Mouse (Mus musculus) forelimb bud, embryonic 11.5 days (tissue): ENCODE data around the gene Mpi.

ENCODE experiments used
- DNase-seq: peaks from one replicate; pipeline ENCODE4 v3.0.0-alpha.2; 2012; ENCODE audit warnings: low read depth, low spot score

Mpi gene

DNA sequence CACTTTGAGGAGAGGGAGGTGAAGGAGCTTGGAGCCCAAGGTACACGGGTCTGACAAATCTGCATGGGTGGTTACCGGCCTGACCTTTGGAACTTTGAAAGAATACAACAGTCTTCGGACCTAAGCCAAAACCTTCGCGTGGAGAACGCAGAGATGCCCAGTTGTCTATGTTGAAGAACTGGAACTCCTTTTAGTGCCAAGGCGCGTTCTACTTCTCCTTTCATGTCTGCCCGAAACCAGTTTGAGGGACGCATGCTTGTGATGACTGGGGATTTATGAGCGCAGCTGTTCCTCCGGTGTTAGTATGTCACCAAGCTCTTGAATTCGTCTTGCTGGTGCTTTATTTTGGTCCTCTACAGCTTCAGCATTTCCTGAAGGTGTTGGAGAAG, 9.1 kb upstream of the Mpi start:
- DNase-seq: no peak

DNA sequence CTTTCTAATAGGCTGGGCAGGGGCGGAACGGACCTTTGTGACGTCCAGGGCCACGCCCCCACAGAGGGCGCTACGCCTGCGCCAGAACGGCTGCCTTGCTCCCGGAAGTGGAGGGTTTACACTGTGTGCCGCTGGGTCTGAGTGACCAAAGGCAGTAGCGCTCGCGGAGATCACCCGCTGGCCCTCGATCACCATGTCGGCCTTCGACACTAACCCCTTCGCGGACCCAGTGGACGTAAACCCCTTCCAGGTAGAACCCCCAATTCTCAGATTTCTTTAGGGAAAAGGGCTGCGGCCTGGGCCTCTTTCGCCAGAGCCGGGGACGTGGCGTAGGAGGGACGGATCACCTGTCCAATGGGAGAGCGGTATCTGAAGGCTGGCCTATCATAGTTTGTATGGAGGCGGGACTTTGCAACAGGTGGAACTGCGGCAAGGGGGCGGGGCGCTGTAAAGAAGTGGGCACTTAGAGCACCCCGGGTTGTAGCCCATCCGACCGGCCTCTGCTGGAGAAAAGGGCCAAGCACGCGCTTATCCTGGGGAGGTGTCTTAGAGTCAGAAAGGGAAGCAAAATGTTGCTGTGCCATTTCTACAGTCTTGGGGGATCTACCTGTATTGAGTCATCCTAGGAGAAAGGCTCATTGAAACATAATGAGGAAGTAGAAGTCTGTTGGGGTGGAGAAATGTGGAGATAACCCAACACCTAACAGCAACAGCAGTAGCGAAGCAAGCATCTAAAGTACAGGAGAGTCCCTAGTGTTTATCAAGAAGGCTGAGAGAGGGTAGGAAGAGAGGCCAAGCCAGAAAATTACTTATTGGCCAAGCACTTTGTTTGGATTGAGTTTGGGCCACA, 8.5 kb upstream of the Mpi start, which contains the start of gene Scamp2:
Gene Scamp2, plus strand, starts transcription at position 83 of the 850 bp plus-strand sequence.
- peak; percentile 92 for DNase-seq

DNA sequence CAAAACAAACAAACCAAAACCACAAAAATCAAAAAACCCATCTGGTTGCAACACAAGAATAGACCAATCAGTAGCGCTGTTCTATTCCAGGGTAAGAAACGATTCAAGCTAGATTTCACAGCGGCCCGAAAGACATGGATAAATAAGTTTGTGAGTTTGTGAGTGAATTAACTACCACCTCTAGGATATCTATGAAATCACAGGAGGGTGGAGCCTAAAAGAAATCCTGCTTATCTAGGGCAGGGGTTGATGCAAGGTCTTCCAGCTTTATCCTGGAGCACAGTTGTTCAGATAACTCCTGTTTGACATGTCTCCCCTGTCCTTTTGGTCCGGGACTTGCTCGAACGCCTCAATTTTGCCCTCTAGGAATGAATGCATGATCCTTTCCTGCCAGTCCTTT, 7.7 kb upstream of the Mpi start:
- no peak for DNase-seq

GRCm38 (mm10) chr9:57559568-57559967, 7.0 kb upstream of the Mpi start:
- no peak for DNase-seq

- no peak for DNase-seq
Measured at GRCm38 (mm10) chr9:57558625-57559024, 6.1 kb upstream of the Mpi start.

DNA sequence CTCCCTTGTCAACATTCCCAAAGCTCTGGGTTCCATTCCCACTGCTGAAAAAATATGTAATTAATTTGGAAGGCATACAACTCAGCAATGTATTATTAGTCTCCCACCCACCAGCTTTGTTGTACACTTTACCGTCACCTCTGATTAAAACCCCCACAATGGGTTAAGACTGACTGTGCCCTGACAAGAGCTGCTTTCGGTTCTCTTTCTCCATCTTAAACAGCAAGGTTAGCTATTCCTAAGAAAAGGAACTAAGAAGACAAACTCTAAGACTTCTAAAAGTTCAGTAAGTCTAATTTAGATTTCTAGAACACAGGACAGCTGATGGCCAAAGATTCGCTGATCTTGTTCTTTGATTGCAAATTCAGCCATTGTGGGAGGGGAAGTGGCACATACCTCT, 4.7 kb upstream of the Mpi start:
- no peak for DNase-seq

DNA sequence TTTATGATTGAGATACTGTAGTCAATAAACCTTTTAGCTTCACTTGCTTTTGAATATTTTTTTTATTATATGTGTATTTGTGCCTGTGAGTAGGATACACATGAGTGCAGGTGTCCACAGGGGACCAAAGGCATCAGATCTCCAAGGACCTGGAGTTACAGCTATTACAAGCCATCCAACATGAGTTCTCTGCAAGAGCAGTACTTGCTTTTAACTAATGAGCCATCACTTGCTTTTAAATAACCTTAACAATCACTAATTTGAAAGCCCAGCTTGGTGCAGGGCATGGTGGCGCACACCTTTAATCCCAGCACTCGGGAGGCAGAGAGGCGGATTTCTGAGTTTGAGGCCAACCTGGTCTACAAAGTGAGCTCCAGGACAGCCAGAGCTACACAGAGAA, 2.2 kb upstream of the Mpi start:
- DNase-seq: no peak

GRCm38 (mm10) chr9:57553119-57553518, 556 bp upstream of the Mpi start:
- DNase-seq: no peak

GRCm38 (mm10) chr9:57550126-57550862, 2.3 kb downstream of the Mpi start:
- no peak for DNase-seq

GRCm38 (mm10) chr9:57549186-57549585, 3.4 kb downstream of the Mpi start:
- DNase-seq: no peak

DNA sequence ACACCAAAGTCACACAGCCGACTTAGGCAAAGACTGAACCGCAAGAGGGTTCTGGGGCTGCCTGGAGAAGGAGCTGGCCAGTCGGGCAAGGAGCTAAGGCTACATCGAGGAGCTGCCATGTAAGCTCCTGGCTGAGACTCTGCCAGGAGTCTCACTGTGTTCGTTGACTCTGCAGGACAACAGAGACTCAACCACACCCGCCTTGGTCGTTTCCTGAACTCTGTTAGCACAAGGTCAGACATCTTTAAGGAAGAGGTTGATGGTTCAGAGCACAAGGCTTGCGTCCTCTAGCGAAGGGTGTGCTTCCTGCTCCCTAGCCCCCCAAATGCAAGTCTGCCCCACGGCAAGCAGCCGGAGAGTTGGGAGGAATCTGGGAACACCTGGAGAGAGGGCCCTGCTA, 4.7 kb downstream of the Mpi start:
- DNase-seq: no peak

GRCm38 (mm10) chr9:57547287-57547686, 5.3 kb downstream of the Mpi start:
- DNase-seq: no peak

- DNase-seq: no peak
Measured at GRCm38 (mm10) chr9:57543951-57544350, 8.6 kb downstream of the Mpi start.

GRCm38 (mm10) chr9:57541312-57541711, 11.3 kb downstream of the Mpi start:
- DNase-seq: peak; percentile 61

DNA sequence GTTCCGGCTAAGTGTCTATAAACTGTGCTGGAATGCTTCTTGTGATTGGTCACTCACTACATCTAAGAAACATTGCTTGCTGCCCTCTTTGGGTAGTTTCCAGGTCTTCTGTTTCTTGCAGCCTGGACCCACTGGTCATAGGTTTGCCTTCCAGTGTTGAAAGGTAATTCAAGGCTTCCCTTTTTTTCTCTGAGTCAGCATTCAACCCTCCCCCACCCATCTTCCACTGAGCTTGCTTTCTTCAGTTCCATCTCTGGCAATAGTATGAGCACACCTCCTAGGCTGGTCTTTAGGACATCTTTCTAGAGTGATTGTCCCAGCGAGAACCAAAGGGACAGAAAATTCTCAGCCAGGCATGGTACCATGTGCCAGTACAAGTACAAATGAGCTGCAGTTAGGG, 13.0 kb downstream of the Mpi start:
- DNase-seq: no peak

DNA sequence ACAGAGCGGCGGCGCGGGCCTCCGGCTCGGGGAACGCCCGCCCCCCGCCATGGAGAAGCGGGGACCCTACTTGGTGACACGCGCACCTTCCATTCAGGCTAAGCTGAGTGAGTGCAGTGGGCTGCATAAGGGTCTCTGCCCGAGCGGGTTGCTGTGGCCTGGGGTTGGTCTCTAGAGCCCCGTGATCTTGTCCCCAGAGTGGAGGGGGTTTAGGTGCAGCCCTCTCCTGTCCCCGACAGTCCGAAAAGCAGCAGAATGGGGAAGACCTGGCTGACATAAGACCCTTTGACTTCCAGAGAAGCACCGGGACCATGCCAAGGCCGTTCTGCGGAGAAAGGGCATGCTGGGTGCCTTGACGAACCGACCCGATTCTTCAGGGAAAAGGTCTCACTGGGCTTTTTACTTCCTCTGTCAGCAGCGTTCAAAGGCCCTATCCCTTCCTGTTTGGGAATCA, 14.8 kb downstream of the Mpi start:
- no peak for DNase-seq

GRCm38 (mm10) chr9:57537044-57537727, 15.4 kb downstream of the Mpi start, which contains the start of gene Fam219b:
Fam219b (plus strand) TSS chr9:57537528.
- peak; percentile 86 for DNase-seq

DNA sequence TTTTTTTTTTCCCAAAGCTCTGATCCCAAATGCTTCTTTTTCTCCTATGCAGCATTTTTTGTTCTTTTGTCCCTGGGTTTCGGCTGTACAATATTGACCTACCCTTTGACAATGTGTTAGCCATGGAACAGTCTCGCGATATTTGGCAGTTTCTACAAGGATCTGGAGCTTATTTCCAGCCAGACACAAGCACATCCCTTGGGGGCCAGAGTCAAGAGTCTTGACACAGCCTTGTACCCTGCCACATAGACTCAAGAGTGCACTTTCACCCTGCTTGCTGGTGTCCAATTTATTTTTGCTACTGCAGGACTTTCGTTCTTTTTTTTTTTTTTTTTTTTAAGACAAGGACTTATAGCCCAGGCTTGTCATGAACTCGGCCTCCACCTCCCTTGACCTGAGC, 16.2 kb downstream of the Mpi start:
- DNase-seq: no peak

GRCm38 (mm10) chr9:57531946-57532345, 20.6 kb downstream of the Mpi start:
- no peak for DNase-seq

- no peak for DNase-seq
Measured at GRCm38 (mm10) chr9:57526435-57526834, 26.1 kb downstream of the Mpi start.

- no peak for DNase-seq
Measured at GRCm38 (mm10) chr9:57525516-57525915, 27.0 kb downstream of the Mpi start.

GRCm38 (mm10) chr9:57524439-57524838, 28.1 kb downstream of the Mpi start:
- DNase-seq: no peak
